Mouse (Mus musculus): ENCODE measurements around the gene Tpra1. TPM values are rescaled to one million over a fixed set of nuclear protein-coding genes. Genes with fewer than 3 reads are reported as not detected.

The Tpra1 gene
- polyA plus RNA-seq (2015; fragmentation: Nextera tagmentation; extraction: Ambion mirVana): 45.4 and 53.9 TPM in 2 replicates

DNA sequence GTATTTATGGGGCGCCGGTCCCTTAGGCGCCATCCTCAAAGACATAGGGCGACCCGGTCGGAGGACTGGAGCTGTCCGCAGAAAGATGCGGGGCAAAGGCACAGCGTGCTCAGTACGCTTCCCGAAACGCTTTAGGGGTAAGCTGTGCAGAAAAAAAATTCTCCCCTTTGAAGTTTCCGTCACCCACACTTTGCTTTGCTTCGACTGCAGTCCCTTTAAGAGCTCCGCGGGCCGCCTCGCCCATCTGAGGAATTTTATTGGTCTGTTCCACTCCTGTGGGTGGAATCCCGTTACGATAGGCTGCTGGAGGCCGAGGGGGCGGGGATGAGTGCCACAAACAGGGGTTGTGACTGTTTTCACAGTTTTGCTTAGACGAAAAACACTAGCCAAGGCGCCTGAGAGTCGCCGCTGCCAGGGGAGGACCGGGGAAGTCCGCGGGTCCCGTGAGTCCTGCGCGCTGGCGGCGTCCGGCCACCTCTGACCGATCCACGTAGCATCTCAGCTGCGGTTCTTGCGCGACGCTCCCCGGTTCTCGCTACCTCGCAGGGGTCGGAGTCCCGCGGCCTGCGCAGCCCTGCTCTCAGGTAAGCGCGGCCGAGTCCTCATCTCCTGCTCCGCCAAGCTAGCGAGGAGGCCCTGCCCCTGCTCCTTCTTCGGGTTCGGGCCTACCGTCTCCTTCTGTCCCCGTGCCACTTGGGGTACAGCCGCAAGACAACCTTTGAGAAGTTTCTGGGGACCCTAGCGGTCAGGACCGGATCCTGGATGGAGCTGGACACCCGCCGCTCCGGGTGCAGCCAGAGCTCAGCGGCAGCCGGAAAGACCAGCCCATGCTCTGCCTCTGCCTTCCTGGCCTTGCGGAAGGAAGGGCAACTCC lies at the start of gene Tpra1:
Gene Tpra1 (plus strand): TSS at position 305 of the 874 bp plus-strand sequence.
- Histone ChIP-seq H3K4me1 (peaks cover 45% of the 10 kb centered on the region), H3K27ac (peak within 1 kb of the TSS; percentile 82), H3K9ac (peak within 1 kb of the TSS; percentile 85), H3K9me3 (replicated peaks) (no peaks in the 10 kb centered on the region), H3K36me3 (ENCODE audit: poor library complexity, severe bottlenecking) (no peaks in the 10 kb centered on the region), H3K27me3 (no peaks in the 10 kb centered on the region), H3K4me2 (peak within 1 kb of the TSS; percentile 95), H3K4me3 (peak within 1 kb of the TSS; percentile 83)
- peak; percentile 89 for ATAC-seq
- WGBS: under 1% methylated on average over 66 of the region's 66 CpGs

DNA sequence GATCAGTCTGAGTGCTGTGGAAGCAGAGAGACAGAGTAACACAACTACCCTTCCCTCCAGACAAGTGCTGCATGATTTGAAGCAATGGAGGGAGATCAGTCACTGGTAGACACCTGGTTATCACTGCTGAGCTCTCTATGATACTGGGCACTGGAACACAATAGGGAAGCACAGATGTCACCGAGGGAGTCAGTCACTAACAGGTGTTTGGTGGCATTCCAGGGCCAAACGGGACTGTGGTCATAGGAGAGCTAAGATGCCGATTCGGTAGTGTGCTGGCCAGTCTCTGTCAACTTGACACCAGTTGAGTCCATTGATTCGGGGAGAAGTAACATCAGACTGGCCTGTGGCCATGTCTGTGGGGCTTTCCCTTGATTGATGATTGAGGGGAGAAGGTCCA lies 47.5 kb upstream of the Tpra1 start:
- no peak for ATAC-seq
- 88% methylated on average over 5 of the region's 5 CpGs for WGBS
- Histone ChIP-seq H3K9ac (no peak overlapping the region), H3K27me3 (no peaks in the 10 kb centered on the region), H3K36me3 (ENCODE audit: poor library complexity, severe bottlenecking) (peaks cover 84% of the 10 kb centered on the region), H3K9me3 (replicated peaks) (no peaks in the 10 kb centered on the region), H3K4me2 (no peak overlapping the region), H3K4me1 (no peaks in the 10 kb centered on the region), H3K4me3 (no peak overlapping the region), H3K27ac (no peak overlapping the region)

- Histone ChIP-seq H3K4me3 (no peak overlapping the region), H3K4me2 (no peak overlapping the region), H3K27me3 (no peaks in the 10 kb centered on the region), H3K4me1 (no peaks in the 10 kb centered on the region), H3K9me3 (replicated peaks) (no peaks in the 10 kb centered on the region), H3K9ac (no peak overlapping the region), H3K36me3 (ENCODE audit: poor library complexity, severe bottlenecking) (peaks cover 84% of the 10 kb centered on the region), H3K27ac (no peak overlapping the region)
- ATAC-seq: peak; percentile 38; the same call in 1 of the 2 replicates
- 18% methylated on average over 5 of the region's 5 CpGs for WGBS
Measured at GRCm38 (mm10) chr6:88855636-88856035, 46.4 kb upstream of the Tpra1 start.

- 50% methylated on average over 9 of the region's 9 CpGs for WGBS
- ATAC-seq: no peak
- Histone ChIP-seq H3K27me3 (no peaks in the 10 kb centered on the region), H3K4me3 (no peak overlapping the region), H3K9ac (no peak overlapping the region), H3K4me2 (no peak overlapping the region), H3K36me3 (ENCODE audit: poor library complexity, severe bottlenecking) (peaks cover 88% of the 10 kb centered on the region), H3K9me3 (replicated peaks) (peaks cover 3% of the 10 kb centered on the region; the same call in 1 of the 2 replicates), H3K27ac (no peak overlapping the region), H3K4me1 (no peaks in the 10 kb centered on the region)
Measured at GRCm38 (mm10) chr6:88857249-88857648, 44.8 kb upstream of the Tpra1 start.

DNA sequence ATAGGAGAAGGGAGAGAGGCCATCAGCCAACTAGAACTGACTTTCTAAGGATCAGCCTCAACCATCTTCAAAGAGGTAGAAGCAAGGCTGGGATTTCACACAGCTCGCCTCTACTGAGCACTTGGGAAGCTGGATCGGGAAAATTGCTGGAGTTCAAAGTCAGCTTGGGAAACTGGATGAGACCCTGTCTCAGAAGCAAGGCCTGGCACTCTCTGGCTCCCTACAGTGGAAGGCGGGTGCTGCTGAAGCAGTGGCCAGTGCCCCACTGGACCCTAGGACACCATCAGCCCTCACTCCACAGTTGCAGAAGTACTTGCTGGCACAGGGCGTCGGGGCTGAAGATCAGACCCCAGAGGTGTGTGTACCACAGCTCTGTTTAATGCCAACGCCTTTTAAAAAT lies 44.2 kb upstream of the Tpra1 start:
- peaks cover 89% of the 10 kb centered on the region for H3K36me3 ChIP-seq (ENCODE audit: poor library complexity, severe bottlenecking)
- H3K4me3 ChIP-seq: no peak overlapping the region
- H3K9ac ChIP-seq: no peak overlapping the region
- H3K27ac ChIP-seq: no peak overlapping the region
- no peaks in the 10 kb centered on the region for H3K4me1 ChIP-seq
- no peak overlapping the region for H3K4me2 ChIP-seq
- H3K27me3 ChIP-seq: no peaks in the 10 kb centered on the region
- ATAC-seq: no peak
- WGBS: 88% methylated on average over 6 of the region's 6 CpGs
- H3K9me3 ChIP-seq (replicated peaks): peaks cover 3% of the 10 kb centered on the region; the same call in 1 of the 2 replicates

DNA sequence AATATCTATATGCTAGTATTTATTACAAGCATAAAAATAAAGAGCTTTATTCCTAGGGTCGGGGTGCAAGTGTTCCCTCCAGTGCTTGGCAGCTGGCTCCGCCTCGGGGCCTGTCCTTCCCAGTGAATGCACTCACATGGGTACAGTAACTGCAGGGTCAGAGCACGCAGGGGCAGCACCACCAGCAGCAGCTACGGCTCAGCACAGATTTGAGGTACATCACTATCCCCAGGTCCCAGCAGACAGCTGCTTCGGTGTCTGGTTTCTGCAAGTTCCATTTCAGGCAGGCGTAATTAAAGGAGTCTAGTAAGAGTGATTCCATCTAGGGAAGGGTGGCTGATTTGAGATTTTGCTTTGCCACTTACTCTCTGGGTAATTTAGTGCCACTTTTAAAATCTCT lies 43.7 kb upstream of the Tpra1 start:
- 82% methylated on average over 7 of the region's 7 CpGs for WGBS
- H3K27me3 ChIP-seq: no peaks in the 10 kb centered on the region
- no peak overlapping the region for H3K27ac ChIP-seq
- no peak for ATAC-seq
- no peak overlapping the region for H3K4me2 ChIP-seq
- H3K36me3 ChIP-seq (ENCODE audit: poor library complexity, severe bottlenecking): peaks cover 89% of the 10 kb centered on the region
- H3K4me1 ChIP-seq: no peaks in the 10 kb centered on the region
- H3K9ac ChIP-seq: no peak overlapping the region
- no peak overlapping the region for H3K4me3 ChIP-seq
- H3K9me3 ChIP-seq (replicated peaks): peaks cover 3% of the 10 kb centered on the region; the same call in 1 of the 2 replicates

DNA sequence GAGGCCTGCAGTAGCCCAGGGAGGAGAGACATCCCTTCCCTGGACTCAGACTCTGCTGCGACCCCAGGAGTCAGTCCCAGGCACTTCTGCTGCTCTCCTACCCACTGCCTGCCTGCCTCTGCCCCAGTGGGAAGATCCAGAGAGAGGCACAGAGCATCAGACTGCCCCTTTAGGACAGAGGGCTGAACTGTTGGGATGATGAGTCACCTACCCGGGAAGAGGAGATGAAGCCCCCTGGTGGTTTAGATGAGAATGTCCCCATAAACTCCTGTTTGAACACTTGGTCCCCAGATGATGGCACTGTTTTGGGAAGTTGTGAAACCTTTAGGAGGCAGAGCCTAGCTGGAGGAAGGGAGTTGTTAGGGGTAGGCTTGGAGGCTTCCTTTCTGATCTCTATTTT lies 41.1 kb upstream of the Tpra1 start:
- H3K4me3 ChIP-seq: no peak overlapping the region
- H3K9me3 ChIP-seq (replicated peaks): peaks cover 3% of the 10 kb centered on the region; the same call in 1 of the 2 replicates
- no peak overlapping the region for H3K9ac ChIP-seq
- H3K27ac ChIP-seq: no peak overlapping the region
- ATAC-seq: no peak
- H3K36me3 ChIP-seq (ENCODE audit: poor library complexity, severe bottlenecking): peaks cover 87% of the 10 kb centered on the region
- no peak overlapping the region for H3K4me2 ChIP-seq
- H3K4me1 ChIP-seq: no peaks in the 10 kb centered on the region
- H3K27me3 ChIP-seq: no peaks in the 10 kb centered on the region
- 13% methylated on average over 2 of the region's 2 CpGs for WGBS

GRCm38 (mm10) chr6:88865704-88866103 lies 36.3 kb upstream of the Tpra1 start:
- Histone ChIP-seq H3K4me1 (peaks cover 15% of the 10 kb centered on the region), H3K27me3 (no peaks in the 10 kb centered on the region), H3K4me2 (no peak overlapping the region), H3K36me3 (ENCODE audit: poor library complexity, severe bottlenecking) (peaks cover 64% of the 10 kb centered on the region), H3K9me3 (replicated peaks) (peaks cover 3% of the 10 kb centered on the region; the same call in 1 of the 2 replicates), H3K27ac (no peak overlapping the region), H3K4me3 (no peak overlapping the region), H3K9ac (0 out of 2 replicates have a peak overlapping the region, but pooled peaks have one; percentile 12)
- 79% methylated on average over 7 of the region's 7 CpGs for WGBS
- ATAC-seq: no peak

DNA sequence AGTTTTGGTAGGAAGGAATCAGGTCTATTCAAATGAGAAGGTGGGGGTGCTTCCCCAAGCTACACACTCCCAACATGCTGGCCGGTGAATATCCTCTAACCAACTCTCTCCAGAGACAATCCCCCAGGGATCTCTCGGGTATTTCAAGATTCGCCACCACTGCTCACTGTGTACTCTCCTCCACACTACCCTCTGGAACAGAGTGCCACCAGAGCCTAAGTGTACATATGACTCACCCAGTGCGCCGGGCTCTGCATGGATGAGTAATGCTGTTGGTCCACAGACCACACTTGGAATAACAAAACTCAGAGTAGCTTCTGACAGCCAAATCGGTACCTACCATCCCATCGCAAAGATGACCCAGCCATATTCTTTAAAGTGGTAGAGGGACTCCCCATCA lies 32.6 kb upstream of the Tpra1 start:
- Histone ChIP-seq H3K36me3 (ENCODE audit: poor library complexity, severe bottlenecking) (peaks cover 29% of the 10 kb centered on the region), H3K9ac (no peak overlapping the region), H3K27me3 (no peaks in the 10 kb centered on the region), H3K9me3 (replicated peaks) (no peaks in the 10 kb centered on the region), H3K4me1 (peaks cover 47% of the 10 kb centered on the region), H3K4me2 (no peak overlapping the region), H3K27ac (no peak overlapping the region), H3K4me3 (no peak overlapping the region)
- no peak for ATAC-seq
- 88% methylated on average over 7 of the region's 7 CpGs for WGBS

GRCm38 (mm10) chr6:88870594-88870993 lies 31.5 kb upstream of the Tpra1 start:
- Histone ChIP-seq H3K27ac (peak overlapping the region; percentile 94), H3K4me1 (peaks cover 47% of the 10 kb centered on the region), H3K9me3 (replicated peaks) (no peaks in the 10 kb centered on the region), H3K27me3 (no peaks in the 10 kb centered on the region), H3K4me3 (no peak overlapping the region), H3K4me2 (peak overlapping the region; percentile 84), H3K9ac (no peak overlapping the region), H3K36me3 (ENCODE audit: poor library complexity, severe bottlenecking) (peaks cover 19% of the 10 kb centered on the region; the same call in 1 of the 2 replicates)
- no peak for ATAC-seq
- WGBS: 40% methylated on average over 4 of the region's 4 CpGs

DNA sequence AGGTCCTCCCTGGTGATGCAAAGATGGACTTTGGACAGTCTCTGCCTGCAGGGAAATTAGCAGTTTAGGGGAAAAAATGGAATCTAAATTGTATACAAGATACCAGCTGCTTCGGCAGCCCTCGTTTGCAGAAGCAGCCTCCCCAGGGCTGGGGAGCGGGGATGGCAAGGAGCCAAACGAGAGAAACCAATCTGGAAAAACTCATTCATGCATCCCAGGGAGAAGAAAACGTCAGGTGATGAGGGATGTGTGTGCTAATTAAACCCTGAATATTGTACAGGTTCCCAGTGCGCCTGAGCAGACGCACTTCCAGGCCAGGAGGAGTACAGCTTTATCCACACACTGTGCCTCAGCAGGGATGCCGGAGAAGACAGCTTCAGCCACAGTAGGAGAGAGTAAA lies 30.5 kb upstream of the Tpra1 start:
- H3K9me3 ChIP-seq (replicated peaks): no peaks in the 10 kb centered on the region
- ATAC-seq: peak; percentile 22
- peaks cover 47% of the 10 kb centered on the region for H3K4me1 ChIP-seq
- peak overlapping the region; percentile 94 for H3K4me3 ChIP-seq
- 18% methylated on average over 8 of the region's 8 CpGs for WGBS
- H3K4me2 ChIP-seq: peak overlapping the region; percentile 84
- no peaks in the 10 kb centered on the region; the same call in 1 of the 2 replicates for H3K27me3 ChIP-seq
- peak overlapping the region; percentile 30; the same call in 1 of the 2 replicates for H3K9ac ChIP-seq
- peak overlapping the region; percentile 94 for H3K27ac ChIP-seq
- peaks cover 16% of the 10 kb centered on the region; the same call in 1 of the 2 replicates for H3K36me3 ChIP-seq (ENCODE audit: poor library complexity, severe bottlenecking)

DNA sequence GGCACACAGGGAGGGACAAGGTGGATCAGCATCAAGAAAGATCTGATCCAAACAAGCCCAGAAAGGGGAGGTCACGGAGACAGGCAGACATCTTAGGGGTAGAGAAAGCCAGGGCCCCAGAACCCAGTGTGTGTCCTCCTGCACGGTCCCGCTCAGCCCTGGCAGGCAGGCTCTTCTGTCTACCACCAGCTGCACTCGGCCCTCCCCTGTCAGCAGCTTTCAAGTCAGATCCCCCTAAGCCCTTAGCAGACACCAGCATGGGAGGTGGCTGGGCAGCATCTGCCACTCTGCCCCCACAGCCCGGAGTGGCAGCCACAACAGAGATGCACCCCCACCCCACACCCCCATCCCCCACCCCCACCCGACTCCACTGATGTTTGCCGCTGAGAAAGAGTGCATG lies 29.2 kb upstream of the Tpra1 start:
- Histone ChIP-seq H3K4me2 (peak overlapping the region; percentile 84), H3K4me1 (peaks cover 47% of the 10 kb centered on the region), H3K9ac (peak overlapping the region; percentile 98), H3K27ac (peak overlapping the region; percentile 94), H3K9me3 (replicated peaks) (no peaks in the 10 kb centered on the region), H3K4me3 (peak overlapping the region; percentile 94), H3K36me3 (ENCODE audit: poor library complexity, severe bottlenecking) (peaks cover 11% of the 10 kb centered on the region; the same call in 1 of the 2 replicates), H3K27me3 (no peaks in the 10 kb centered on the region; the same call in 1 of the 2 replicates)
- WGBS: 25% methylated on average over 7 of the region's 7 CpGs
- ATAC-seq: peak; percentile 59

All from forebrain, embryonic 13.5 days (tissue).